Mouse (Mus musculus) ES-CJ7 (cell line): ENCODE measurements around the gene Hpse.

Experiments used
- DNase-seq: peaks from one replicate; pipeline ENCODE4 v3.0.0; 2011; ENCODE audit warnings: low read depth, low spot score

The Hpse gene

GRCm38 (mm10) chr5:100719235-100720088 lies at the start of gene Hpse:
Gene Hpse (minus strand): TSS chr5:100719716.
- DNase-seq = peak; percentile 50

- DNase-seq = peak; percentile 48
Measured at GRCm38 (mm10) chr5:100766026-100766425, 46.5 kb upstream of the Hpse start.

- no peak for DNase-seq
Measured at GRCm38 (mm10) chr5:100761736-100762135, 42.2 kb upstream of the Hpse start.

- DNase-seq = no peak
Measured at GRCm38 (mm10) chr5:100760049-100760663, 40.6 kb upstream of the Hpse start.

GRCm38 (mm10) chr5:100758121-100758520 lies 38.6 kb upstream of the Hpse start:
- peak; percentile 25 for DNase-seq

- no peak for DNase-seq
Measured at GRCm38 (mm10) chr5:100753407-100753806, 33.9 kb upstream of the Hpse start.

GRCm38 (mm10) chr5:100751655-100752054 lies 32.1 kb upstream of the Hpse start:
- no peak for DNase-seq

- DNase-seq = no peak
Measured at GRCm38 (mm10) chr5:100750617-100751255, 31.2 kb upstream of the Hpse start.

GRCm38 (mm10) chr5:100738802-100739201 lies 19.3 kb upstream of the Hpse start:
- no peak for DNase-seq

- DNase-seq = no peak
Measured at GRCm38 (mm10) chr5:100736919-100737318, 17.4 kb upstream of the Hpse start.

GRCm38 (mm10) chr5:100734535-100734934 lies 15.0 kb upstream of the Hpse start:
- no peak for DNase-seq

GRCm38 (mm10) chr5:100728757-100729156 lies 9.2 kb upstream of the Hpse start:
- DNase-seq = no peak

- no peak for DNase-seq
Measured at GRCm38 (mm10) chr5:100726001-100726400, 6.5 kb upstream of the Hpse start.

- no peak for DNase-seq
Measured at GRCm38 (mm10) chr5:100716762-100717161, 2.8 kb downstream of the Hpse start.

- no peak for DNase-seq
Measured at GRCm38 (mm10) chr5:100711219-100711618, 8.3 kb downstream of the Hpse start.

- no peak for DNase-seq
Measured at GRCm38 (mm10) chr5:100710012-100710411, 9.5 kb downstream of the Hpse start.

- DNase-seq = no peak
Measured at GRCm38 (mm10) chr5:100709035-100709434, 10.5 kb downstream of the Hpse start.

GRCm38 (mm10) chr5:100706675-100707074 lies 12.8 kb downstream of the Hpse start:
- no peak for DNase-seq

- peak; percentile 62 for DNase-seq
Measured at GRCm38 (mm10) chr5:100704272-100704671, 15.2 kb downstream of the Hpse start.

GRCm38 (mm10) chr5:100702325-100702724 lies 17.2 kb downstream of the Hpse start:
- DNase-seq = no peak

GRCm38 (mm10) chr5:100700861-100701620 lies 18.5 kb downstream of the Hpse start:
- peak; percentile 72 for DNase-seq

GRCm38 (mm10) chr5:100697886-100698285 lies 21.6 kb downstream of the Hpse start:
- DNase-seq = no peak
